Mouse (Mus musculus) Patski (cell line): Measurements from ENCODE around the gene Wdr63. TPM values are rescaled to one million over a fixed set of nuclear protein-coding genes. Genes with fewer than 3 reads are reported as not detected.

Source experiments
- ATAC-seq: fragments of 100-300 bp; one replicate; pipeline ENCODE4 v1.8.0; 2021
- CTCF ChIA-PET: fragments of 350-600 bp; sonication (Branson Sonifier 250); formaldehyde crosslinking; loops from one replicate; lab custom pipeline; 2022; ENCODE audit warnings: inconsistent platforms; lab: Charles Lee
- POLR2A ChIA-PET: fragments of 350-600 bp; sonication (Branson Sonifier 250); formaldehyde crosslinking; loops from one replicate; lab custom pipeline; 2022; ENCODE audit warnings: antibody characterized with exemption, inconsistent platforms; lab: Charles Lee
- DNase-seq: peaks from one replicate; pipeline ENCODE4 v3.0.0-alpha.2; 2011; ENCODE audit warnings: low read depth, low spot score
- H3K27me3 ChIP-seq: fragments of 371-371 bp; one replicate; pipeline ENCODE4 v1.5.1; 2021
- CTCF ChIP-seq: fragments of 100-300 bp; IDR thresholded peaks from one replicate; pipeline ENCODE4 v1.5.1; 2021
- in situ Hi-C: fragments of 300-500 bp; cut with MboI; formaldehyde crosslinking; loops from 3 replicates; pipeline ENCODE4 v1.11.1; 2018; ENCODE audit warnings: low pct_unique_long_range_greater_than_20kb, mixed read lengths
- polyA plus RNA-seq: library from polyadenylated mRNA; unstranded; gene quantifications from one replicate; pipeline ENCODE4 v1.2.3, GENCODE M21; 2021

Gene Wdr63
- polyA plus RNA-seq, 1 experiment from 2014 or later = 0.17 TPM

DNA sequence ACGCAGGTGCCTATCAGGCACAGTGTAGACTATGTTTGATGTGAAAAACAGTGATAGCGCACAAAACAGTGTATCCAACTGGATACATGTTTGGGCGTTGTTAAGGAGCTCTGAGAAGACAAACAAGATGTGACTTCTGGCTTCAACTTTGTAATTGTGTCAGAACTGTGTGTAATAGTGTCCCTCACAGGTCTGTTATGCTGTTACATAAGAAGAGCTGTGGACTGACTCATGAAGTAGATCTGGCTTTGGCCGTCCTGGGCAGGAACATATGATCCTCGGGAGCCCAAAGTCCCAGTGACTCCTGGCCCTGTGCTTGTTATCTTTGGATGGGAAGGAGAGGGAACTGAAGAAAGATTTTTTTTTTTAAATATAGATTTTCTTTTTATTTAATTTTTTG is 112.4 kb downstream of the Wdr63 start:
- H3K27me3 ChIP-seq = no peaks in the 10 kb centered on the region
- CTCF ChIA-PET = interaction anchor here (1.2 kb wide), 1 partner anchor 63 kb away, joined by 3 read pairs; no protein-coding TSS in a partner anchor
- peak; percentile 29 for ATAC-seq
- no peak for TF ChIP-seq CTCF
- in situ Hi-C loops = no loop called here
- POLR2A ChIA-PET = no interaction called here
- DNase-seq = no peak

DNA sequence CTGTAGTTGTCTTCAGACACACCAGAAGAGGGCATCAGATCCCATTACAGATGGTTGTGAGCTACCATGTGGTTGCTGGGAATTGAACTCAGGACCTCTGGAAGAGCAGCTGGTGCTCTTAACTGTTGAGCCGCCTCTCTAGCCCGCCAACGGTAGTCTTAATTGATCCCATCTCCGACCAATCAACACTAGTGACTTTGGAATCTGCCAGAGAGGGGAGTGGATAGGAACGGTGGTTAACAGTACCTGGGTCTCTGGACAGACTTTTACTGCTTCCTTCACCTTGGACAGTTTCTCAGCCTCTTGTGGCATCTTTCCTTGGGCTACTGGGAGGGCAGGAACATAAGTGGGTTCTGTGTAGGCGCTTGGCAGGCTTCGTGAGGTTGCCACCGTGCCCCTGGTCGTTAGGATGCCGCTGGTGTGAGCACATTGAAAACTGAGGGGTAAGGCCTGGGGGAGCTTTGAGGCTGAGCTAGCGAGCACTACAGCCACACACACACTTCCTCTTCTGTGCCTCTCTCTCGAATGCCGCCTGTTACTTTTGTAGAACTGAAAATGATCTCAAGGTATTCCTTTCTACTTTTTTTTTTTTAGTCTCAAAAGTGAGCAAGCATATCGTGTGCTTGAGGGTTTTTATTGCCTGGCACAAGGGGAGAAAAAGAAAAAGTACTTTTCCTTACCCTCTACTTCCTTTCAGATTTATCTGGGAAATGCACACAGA is 114.3 kb downstream of the Wdr63 start:
- ATAC-seq = no peak
- in situ Hi-C loops = no loop called here
- DNase-seq = no peak
- ChIA-PET POLR2A (no interaction called here), CTCF (interaction anchor here (0.6 kb wide), 1 partner anchor 526 kb away, joined by 3 read pairs; no protein-coding TSS in a partner anchor)
- no peaks in the 10 kb centered on the region for H3K27me3 ChIP-seq
- TF ChIP-seq CTCF = no peak

DNA sequence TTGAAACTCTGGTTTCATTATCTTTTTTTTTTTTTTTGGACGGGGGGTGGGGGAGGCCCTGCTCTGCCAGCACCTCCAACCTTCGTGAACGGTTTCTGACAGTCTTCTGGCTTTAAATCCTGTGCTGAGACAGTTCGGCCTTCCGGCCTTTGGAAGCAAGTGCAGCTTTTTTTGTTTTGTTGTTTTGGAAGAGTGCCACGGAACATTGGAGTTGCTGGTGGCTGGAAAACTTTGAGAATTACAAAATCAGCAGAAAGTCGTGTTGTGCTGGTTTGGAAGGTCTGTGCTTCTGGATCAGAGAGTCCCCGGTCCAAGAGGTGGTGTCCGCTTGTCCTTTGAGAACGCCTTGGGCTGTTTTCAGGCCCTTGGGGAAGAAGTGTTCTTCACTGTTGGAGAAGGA is 115.1 kb downstream of the Wdr63 start:
- TF ChIP-seq CTCF = no peak
- DNase-seq (no peak), ATAC-seq (no peak)
- POLR2A ChIA-PET = no interaction called here
- in situ Hi-C loops = no loop called here
- H3K27me3 ChIP-seq = no peaks in the 10 kb centered on the region
- CTCF ChIA-PET = interaction anchor here (1.9 kb wide), 1 partner anchor 8 kb away, joined by 6 read pairs; no protein-coding TSS in a partner anchor

DNA sequence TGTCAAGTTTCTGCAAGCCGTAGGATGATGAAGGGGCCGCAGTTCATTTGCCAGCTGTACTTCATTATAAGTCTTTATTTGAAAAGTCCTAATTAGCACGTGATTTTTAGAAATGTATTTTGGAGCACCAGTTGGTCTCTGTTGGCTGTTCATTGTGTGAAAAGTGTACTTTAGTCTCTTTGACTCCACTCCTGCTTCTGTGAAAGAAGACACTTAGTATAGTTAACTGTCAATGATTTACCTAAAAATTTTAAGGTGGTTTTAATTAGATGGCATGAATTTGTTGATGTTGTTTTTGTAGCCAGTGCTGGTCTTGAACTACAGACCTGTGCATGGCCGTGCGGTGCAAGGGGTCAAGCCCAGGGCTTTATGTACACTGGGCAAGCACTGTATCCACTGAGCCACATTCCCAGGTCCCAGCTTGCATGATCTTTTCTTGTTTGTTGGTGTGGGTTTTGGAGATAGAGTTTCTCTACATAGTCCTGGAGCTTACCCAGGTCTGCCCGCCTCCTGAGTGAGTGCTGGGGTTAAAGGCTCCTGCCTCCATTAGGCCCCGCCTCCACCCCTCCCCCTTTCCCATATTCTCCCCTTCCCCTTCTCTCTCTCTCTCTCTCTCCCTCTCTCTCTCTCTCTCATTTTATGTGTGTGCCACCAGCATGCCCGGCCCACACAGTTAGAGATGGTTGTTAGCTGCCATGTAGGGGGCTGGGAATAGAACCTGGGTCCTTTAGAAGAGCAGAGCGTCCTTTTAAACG is 115.8 kb downstream of the Wdr63 start:
- ChIA-PET POLR2A (no interaction called here), CTCF (interaction anchor here (1.2 to 1.9 kb wide), 3 partner anchors 9 to 185 kb away, joined by 5 to 6 read pairs (median 6); no protein-coding TSS in a partner anchor)
- no peak for TF ChIP-seq CTCF
- ATAC-seq (no peak), DNase-seq (no peak)
- in situ Hi-C loops = no loop called here
- no peaks in the 10 kb centered on the region for H3K27me3 ChIP-seq

DNA sequence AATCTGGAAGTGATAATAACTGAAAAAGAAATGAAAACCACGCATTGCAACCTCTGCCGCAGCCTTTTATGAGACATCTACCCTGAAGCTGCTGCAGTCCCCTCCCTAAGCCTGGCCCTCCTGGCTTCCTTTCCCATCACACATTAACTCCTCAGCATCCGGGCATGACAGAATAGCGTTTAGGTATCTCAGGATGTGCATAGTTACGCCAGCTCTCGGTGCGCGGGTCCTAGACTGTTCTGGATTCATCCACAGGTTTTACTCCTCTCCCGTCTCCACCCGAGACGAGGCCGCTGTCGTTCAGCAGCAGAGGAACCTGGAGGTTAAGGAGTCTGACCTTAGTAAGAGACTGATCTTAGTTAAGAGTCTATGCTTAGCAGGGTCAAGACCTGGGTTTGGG is 116.8 kb downstream of the Wdr63 start:
- H3K27me3 ChIP-seq = no peaks in the 10 kb centered on the region
- ATAC-seq (no peak), DNase-seq (no peak)
- TF ChIP-seq CTCF = no peak
- ChIA-PET POLR2A (interaction anchor here (0.9 kb wide), 1 partner anchor 28 kb away, joined by 3 read pairs; no protein-coding TSS in a partner anchor), CTCF (interaction anchor here (1.2 to 1.9 kb wide), 3 partner anchors 10 to 186 kb away, joined by 5 to 6 read pairs (median 6); no protein-coding TSS in a partner anchor)
- in situ Hi-C loops = no loop called here

Other genes starting within 250 kb of the Wdr63 start
- gene Bcl10, start 185.3 kb downstream of the Wdr63 start, polyA plus RNA-seq = 51.4 TPM
- gene 2410004B18Rik, start 170.1 kb downstream of the Wdr63 start, polyA plus RNA-seq = 44.8 TPM
- 11.1 TPM for gene Syde2, start 120.3 kb downstream of the Wdr63 start, polyA plus RNA-seq
- gene Mcoln3, start 9.3 kb upstream of the Wdr63 start, polyA plus RNA-seq = 0.04 TPM
- 0.03 TPM for gene Mcoln2, start 41.7 kb upstream of the Wdr63 start, polyA plus RNA-seq
- 0.04 TPM for gene Lpar3, start 112.8 kb upstream of the Wdr63 start, polyA plus RNA-seq